Mouse (Mus musculus) left cerebral cortex, adult 18-20 months (tissue): ENCODE measurements at regions not wholly inside any gene's neighbourhood (a gene's known extent, or its start where the extent isn't known, plus 50 kb on each side); places are given as distances from the start of the nearest gene placed in this dataset.

Source experiments
- DNase-seq, 2 experiments: peaks; one replicate each; pipeline ENCODE4 v3.0.0; 2021 to 2022; ENCODE audit warnings: low spot score in 2 of 2, mixed read lengths in 1 of 2

GRCm38 (mm10) chr4:45591405-45592315 is 59.4 kb upstream of the Shb start:
- DNase-seq: no peak

GRCm38 (mm10) chr4:45590836-45591235 is 58.6 kb upstream of the Shb start:
- no peak for DNase-seq

DNA sequence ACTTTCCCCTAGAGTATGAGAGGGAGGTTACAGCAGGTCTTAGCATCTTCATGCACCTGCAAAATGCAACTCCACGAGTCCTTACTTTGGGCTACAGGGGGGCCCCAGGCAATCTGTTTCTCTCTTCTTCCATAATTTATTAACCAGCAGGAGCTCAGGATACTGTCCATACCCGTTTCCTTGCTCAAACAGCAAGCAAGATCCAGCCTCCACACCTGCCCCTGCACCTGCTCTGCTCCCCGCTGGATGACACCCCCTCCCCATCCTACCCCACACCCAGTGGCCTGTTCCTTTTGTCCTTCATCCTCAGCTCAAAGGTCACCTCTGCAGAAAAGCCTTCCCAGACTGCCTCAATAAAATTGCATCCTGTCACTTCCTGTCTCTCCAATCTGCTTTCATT is 56.1 kb upstream of the Shb start:
- DNase-seq: no peak

GRCm38 (mm10) chr4:45587202-45587601 is 54.9 kb upstream of the Shb start:
- no peak for DNase-seq

DNA sequence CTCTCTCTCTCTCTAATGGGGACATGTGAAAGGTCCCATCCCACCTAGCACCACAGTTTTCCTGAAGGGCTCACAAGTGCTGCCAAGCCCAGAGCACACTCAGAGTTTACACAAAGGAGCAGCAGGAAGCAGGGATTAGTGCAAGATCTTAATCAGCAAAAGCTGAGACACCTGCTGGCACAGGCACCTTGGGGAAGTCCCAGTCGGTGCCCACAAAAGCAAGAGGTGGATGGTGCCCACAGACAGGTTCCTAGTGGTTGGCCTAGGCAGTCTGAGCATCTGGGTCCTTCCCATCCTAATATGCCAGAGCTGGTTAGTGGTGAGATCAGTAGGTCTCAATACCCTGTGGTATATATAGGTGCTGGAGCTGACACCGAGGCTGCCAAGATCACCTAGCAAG is 54.0 kb upstream of the Shb start:
- DNase-seq: no peak

DNA sequence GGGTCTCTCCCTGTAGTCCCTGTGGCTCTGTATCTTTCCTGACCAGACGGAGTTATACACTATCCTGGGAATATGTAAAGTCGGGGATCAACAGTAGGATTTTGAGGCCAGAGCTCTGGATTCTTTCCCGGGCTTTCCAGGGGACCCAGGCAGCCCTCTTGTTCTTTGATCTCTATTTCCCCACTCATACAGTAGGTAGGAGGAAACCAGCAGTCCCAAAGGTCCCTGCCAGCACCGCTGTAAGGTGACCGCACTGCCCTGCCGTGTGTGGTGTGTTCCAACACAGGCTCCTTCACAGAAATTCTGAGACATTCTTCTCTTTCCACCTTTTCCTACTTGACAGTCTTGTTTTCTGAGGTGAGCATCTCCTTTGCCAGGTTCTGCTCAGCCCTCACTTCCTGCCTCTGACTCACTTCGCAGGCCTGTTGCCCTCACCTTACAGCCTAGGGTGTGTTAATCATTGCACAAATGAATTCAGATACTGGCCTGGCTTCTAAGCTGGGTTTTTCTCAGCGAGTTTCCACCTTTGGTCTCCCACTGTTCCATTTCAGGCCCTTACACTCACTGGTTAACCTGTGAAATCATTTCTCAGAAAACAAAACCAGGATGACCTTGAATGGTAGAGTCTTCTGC is 53.0 kb upstream of the Shb start:
- DNase-seq: no peak

- no peak for DNase-seq
These were observed 51.7 kb upstream of the Shb start for GRCm38 (mm10) chr4:45583966-45584365.

- DNase-seq: no peak
These were observed 50.2 kb upstream of the Shb start for GRCm38 (mm10) chr4:45582496-45582895.
